Mouse (Mus musculus) megakaryocyte, adult 5-6 weeks (primary cell): ENCODE measurements at regions not wholly inside any gene's neighbourhood (a gene's known extent, or its start where the extent isn't known, plus 50 kb on each side); places are given as distances from the start of the nearest gene placed in this dataset.
A peak's percentile ranks its signal among the peaks of the same experiment; 100 is the strongest.

Experiments used
- ATAC-seq: 2 replicates; pipeline ENCODE4 v1.8.0; 2016; ENCODE audit warnings: mild to moderate bottlenecking, inconsistent platforms; ENCODE audit not compliant: poor library complexity, severe bottlenecking

GRCm38 (mm10) chr3:143509531-143509930 lies 627.7 kb upstream of the Pkn2 start:
- peak; percentile 36; the same call in 1 of the 2 replicates for ATAC-seq

- ATAC-seq = peak; percentile 53
These were observed 626.5 kb upstream of the Pkn2 start for GRCm38 (mm10) chr3:143508280-143508679.

- ATAC-seq = no peak
These were observed 619.2 kb upstream of the Pkn2 start for GRCm38 (mm10) chr3:143501017-143501416.

- no peak for ATAC-seq
These were observed 613.6 kb upstream of the Pkn2 start for GRCm38 (mm10) chr3:143495389-143495788.

GRCm38 (mm10) chr3:143477916-143478610 lies 596.3 kb upstream of the Pkn2 start:
- no peak for ATAC-seq

GRCm38 (mm10) chr3:143475461-143475860 lies 593.7 kb upstream of the Pkn2 start:
- no peak for ATAC-seq

- no peak for ATAC-seq
These were observed 565.4 kb upstream of the Pkn2 start for GRCm38 (mm10) chr3:143447005-143447709.

GRCm38 (mm10) chr3:143417401-143417800 lies 535.6 kb upstream of the Pkn2 start:
- ATAC-seq = no peak

GRCm38 (mm10) chr3:143411655-143412054 lies 529.9 kb upstream of the Pkn2 start:
- ATAC-seq = no peak

- no peak for ATAC-seq
These were observed 517.2 kb upstream of the Pkn2 start for GRCm38 (mm10) chr3:143398966-143399365.

- ATAC-seq = no peak
These were observed 502.6 kb upstream of the Pkn2 start for GRCm38 (mm10) chr3:143384357-143384756.

GRCm38 (mm10) chr3:143379193-143379592 lies 497.4 kb upstream of the Pkn2 start:
- ATAC-seq = peak; percentile 87

- ATAC-seq = no peak
These were observed 495.6 kb upstream of the Pkn2 start for GRCm38 (mm10) chr3:143377446-143377845.

- no peak for ATAC-seq
These were observed 493.8 kb upstream of the Pkn2 start for GRCm38 (mm10) chr3:143375527-143376061.

GRCm38 (mm10) chr3:143373501-143373900 lies 491.7 kb upstream of the Pkn2 start:
- no peak for ATAC-seq

- no peak for ATAC-seq
These were observed 487.2 kb upstream of the Pkn2 start for GRCm38 (mm10) chr3:143369002-143369401.

GRCm38 (mm10) chr3:143340032-143340431 lies 458.2 kb upstream of the Pkn2 start:
- ATAC-seq = no peak

- no peak for ATAC-seq
These were observed 451.5 kb upstream of the Pkn2 start for GRCm38 (mm10) chr3:143333339-143333738.

GRCm38 (mm10) chr3:143328521-143328920 lies 446.7 kb upstream of the Pkn2 start:
- ATAC-seq = no peak

- no peak for ATAC-seq
These were observed 445.8 kb upstream of the Pkn2 start for GRCm38 (mm10) chr3:143327652-143328051.

GRCm38 (mm10) chr3:143316457-143316856 lies 434.7 kb upstream of the Pkn2 start:
- no peak for ATAC-seq

GRCm38 (mm10) chr3:143291793-143292192 lies 410.0 kb upstream of the Pkn2 start:
- no peak for ATAC-seq
